Mouse (Mus musculus) hindbrain, embryonic 16.5 days (tissue): ENCODE measurements around the gene Prr22. TPM values are rescaled to one million over a fixed set of nuclear protein-coding genes. Genes with fewer than 3 reads are reported as not detected.

ENCODE experiments used
- ATAC-seq: fragments of 200-750 bp; cut with Nextera tagmentation; 2 replicates; pipeline ENCODE4 v1.8.0; 2017; ENCODE audit warnings: moderate TSS enrichment, moderate library complexity
- H3K27ac ChIP-seq: fragments of 300-500 bp; sonication (generic); 2 replicates; pipeline ENCODE4 v1.5.1; 2014; ENCODE audit warnings: low read depth, mild to moderate bottlenecking, control low read depth, low read length, moderate library complexity
- H3K27me3 ChIP-seq: fragments of 300-500 bp; sonication (generic); replicated peaks from 2 replicates; pipeline ENCODE4 v1.6.1; 2014; ENCODE audit warnings: low read length; ENCODE audit not compliant: control insufficient read depth, insufficient read depth
- H3K36me3 ChIP-seq: fragments of 300-500 bp; sonication (generic); 2 replicates; pipeline ENCODE4 v1.6.1; 2014; ENCODE audit warnings: mild to moderate bottlenecking, low read length, moderate library complexity, mixed read lengths; ENCODE audit not compliant: control insufficient read depth, insufficient read depth
- H3K4me1 ChIP-seq: fragments of 300-500 bp; sonication (generic); 2 replicates; pipeline ENCODE4 v1.6.1; 2014; ENCODE audit warnings: low read depth, low read length; ENCODE audit not compliant: control insufficient read depth, insufficient read depth
- H3K4me2 ChIP-seq: fragments of 300-500 bp; sonication (generic); 2 replicates; pipeline ENCODE4 v1.6.1; 2014; ENCODE audit warnings: mild to moderate bottlenecking, low read length, control low read depth, moderate library complexity
- H3K4me3 ChIP-seq: fragments of 300-500 bp; sonication (generic); 2 replicates; pipeline ENCODE4 v1.5.1; 2014; ENCODE audit warnings: mild to moderate bottlenecking, low read length, control low read depth, moderate library complexity
- H3K9ac ChIP-seq: fragments of 300-500 bp; sonication (generic); 2 replicates; pipeline ENCODE4 v1.6.1; 2014; ENCODE audit warnings: low read depth, mild to moderate bottlenecking, control low read depth, low read length, moderate library complexity
- H3K9me3 ChIP-seq: fragments of 300-500 bp; sonication (generic); 2 replicates; pipeline ENCODE4 v1.6.1; 2014; ENCODE audit warnings: mild to moderate bottlenecking, low read length, moderate library complexity; ENCODE audit not compliant: control insufficient read depth
- WGBS: fragments of 180-500 bp; shearing (Covaris S2); extraction: QIAGEN DNeasy Blood & Tissue Kit; methylation state at CpG from one replicate; pipeline ENCODE4 v1.1.7; 2014; 5-methylcytosine and 5-hydroxymethylcytosine counted together
- polyA plus RNA-seq: library from polyadenylated mRNA; unstranded; fragments of >200 nt; fragmentation: Nextera tagmentation; extraction: Ambion mirVana; gene quantifications from 2 replicates; pipeline ENCODE4 v1.2.1, GENCODE M21; 2015

Gene Prr22
- polyA plus RNA-seq, 1 experiment from 2014 or later, result 0.60 TPM

GRCm38 (mm10) chr17:56765431-56765830 is 4.6 kb upstream of the Prr22 start:
- H3K27me3 ChIP-seq, result 0 out of 2 replicates have a peak, but pooled peaks cover 2% of the 10 kb centered on the region
- H3K4me2 ChIP-seq, result peak overlapping the region; percentile 82
- peak; percentile 13 for ATAC-seq
- no peaks in the 10 kb centered on the region for H3K9me3 ChIP-seq
- 47% methylated on average over 12 of the region's 12 CpGs for WGBS
- H3K9ac ChIP-seq, result peak overlapping the region; percentile 89
- peak overlapping the region; percentile 98 for H3K27ac ChIP-seq
- H3K4me1 ChIP-seq, result peaks cover 19% of the 10 kb centered on the region
- peaks cover 32% of the 10 kb centered on the region for H3K36me3 ChIP-seq
- H3K4me3 ChIP-seq, result peak overlapping the region; percentile 83

- no peaks in the 10 kb centered on the region for H3K9me3 ChIP-seq
- H3K4me2 ChIP-seq, result no peak overlapping the region
- H3K36me3 ChIP-seq, result peaks cover 35% of the 10 kb centered on the region
- WGBS, result 93% methylated on average over 27 of the region's 27 CpGs
- no peak for ATAC-seq
- H3K9ac ChIP-seq, result no peak overlapping the region
- peaks cover 16% of the 10 kb centered on the region for H3K4me1 ChIP-seq
- no peaks in the 10 kb centered on the region for H3K27me3 ChIP-seq
- no peak overlapping the region for H3K4me3 ChIP-seq
- no peak overlapping the region for H3K27ac ChIP-seq
Observed at GRCm38 (mm10) chr17:56766631-56767405, 3.2 kb upstream of the Prr22 start.

- H3K4me3 ChIP-seq, result no peak overlapping the region
- no peak overlapping the region for H3K27ac ChIP-seq
- H3K9ac ChIP-seq, result no peak overlapping the region
- peaks cover 11% of the 10 kb centered on the region for H3K4me1 ChIP-seq
- no peak for ATAC-seq
- H3K36me3 ChIP-seq, result peaks cover 35% of the 10 kb centered on the region
- no peak overlapping the region for H3K4me2 ChIP-seq
- no peaks in the 10 kb centered on the region for H3K27me3 ChIP-seq
- WGBS, result 94% methylated on average over 29 of the region's 29 CpGs
- no peaks in the 10 kb centered on the region for H3K9me3 ChIP-seq
Observed at GRCm38 (mm10) chr17:56767531-56768135, 2.4 kb upstream of the Prr22 start.

- Histone ChIP-seq H3K27ac (no peak overlapping the region), H3K4me2 (no peak overlapping the region), H3K9me3 (no peaks in the 10 kb centered on the region), H3K36me3 (peaks cover 35% of the 10 kb centered on the region), H3K4me3 (no peak overlapping the region), H3K4me1 (peaks cover 6% of the 10 kb centered on the region), H3K27me3 (no peaks in the 10 kb centered on the region), H3K9ac (no peak overlapping the region)
- 87% methylated on average over 11 of the region's 11 CpGs for WGBS
- no peak for ATAC-seq
Observed at GRCm38 (mm10) chr17:56768941-56769340, 1.1 kb upstream of the Prr22 start.

- 95% methylated on average over 11 of the region's 11 CpGs for WGBS
- H3K27me3 ChIP-seq, result no peaks in the 10 kb centered on the region
- no peak overlapping the region for H3K9ac ChIP-seq
- H3K4me3 ChIP-seq, result no peak overlapping the region
- H3K36me3 ChIP-seq, result no peaks in the 10 kb centered on the region
- H3K9me3 ChIP-seq, result no peaks in the 10 kb centered on the region
- no peak for ATAC-seq
- H3K4me1 ChIP-seq, result no peaks in the 10 kb centered on the region
- H3K4me2 ChIP-seq, result no peak overlapping the region
- no peak overlapping the region for H3K27ac ChIP-seq
Observed at GRCm38 (mm10) chr17:56777568-56777967, 7.5 kb downstream of the Prr22 start.

GRCm38 (mm10) chr17:56778779-56779362 is 8.8 kb downstream of the Prr22 start:
- Histone ChIP-seq H3K4me1 (no peaks in the 10 kb centered on the region), H3K9me3 (no peaks in the 10 kb centered on the region), H3K4me2 (no peak overlapping the region), H3K36me3 (no peaks in the 10 kb centered on the region), H3K27me3 (no peaks in the 10 kb centered on the region), H3K27ac (no peak overlapping the region), H3K9ac (no peak overlapping the region), H3K4me3 (no peak overlapping the region)
- no peak for ATAC-seq
- 51% methylated on average over 3 of the region's 3 CpGs for WGBS

- no peaks in the 10 kb centered on the region for H3K4me1 ChIP-seq
- H3K27ac ChIP-seq, result no peak overlapping the region
- H3K4me3 ChIP-seq, result no peak overlapping the region
- H3K36me3 ChIP-seq, result no peaks in the 10 kb centered on the region
- H3K9ac ChIP-seq, result no peak overlapping the region
- ATAC-seq, result no peak
- H3K27me3 ChIP-seq, result no peaks in the 10 kb centered on the region
- no peaks in the 10 kb centered on the region for H3K9me3 ChIP-seq
- no peak overlapping the region for H3K4me2 ChIP-seq
- 84% methylated on average over 13 of the region's 13 CpGs for WGBS
Observed at GRCm38 (mm10) chr17:56780291-56780978, 10.4 kb downstream of the Prr22 start.

- 80% methylated on average over 3 of the region's 3 CpGs for WGBS
- no peaks in the 10 kb centered on the region for H3K4me1 ChIP-seq
- no peak overlapping the region for H3K4me2 ChIP-seq
- no peaks in the 10 kb centered on the region for H3K27me3 ChIP-seq
- H3K4me3 ChIP-seq, result no peak overlapping the region
- H3K36me3 ChIP-seq, result no peaks in the 10 kb centered on the region
- ATAC-seq, result no peak
- no peak overlapping the region for H3K27ac ChIP-seq
- no peaks in the 10 kb centered on the region for H3K9me3 ChIP-seq
- H3K9ac ChIP-seq, result no peak overlapping the region
Observed at GRCm38 (mm10) chr17:56788886-56789285, 18.8 kb downstream of the Prr22 start.

GRCm38 (mm10) chr17:56789286-56789685 is 19.2 kb downstream of the Prr22 start:
- H3K27me3 ChIP-seq, result no peaks in the 10 kb centered on the region
- no peak for ATAC-seq
- H3K9ac ChIP-seq, result no peak overlapping the region
- no peaks in the 10 kb centered on the region for H3K36me3 ChIP-seq
- WGBS, result 90% methylated on average over 6 of the region's 6 CpGs
- H3K4me2 ChIP-seq, result no peak overlapping the region
- H3K9me3 ChIP-seq, result no peaks in the 10 kb centered on the region
- H3K27ac ChIP-seq, result no peak overlapping the region
- H3K4me3 ChIP-seq, result no peak overlapping the region
- no peaks in the 10 kb centered on the region for H3K4me1 ChIP-seq
